Mouse (Mus musculus) thymus, adult 2 months (tissue): ENCODE measurements around the gene Zfyve28.

Experiments
- CTCF ChIP-seq: fragments of 200-500 bp; IDR thresholded peaks from 2 replicates; pipeline ENCODE4 v1.5.1; 2012; ENCODE audit warnings: mild to moderate bottlenecking, control low read depth, low read length, moderate library complexity, borderline replicate concordance; ENCODE audit not compliant: control insufficient read depth, poor library complexity, insufficient read depth; ENCODE audit errors: extremely low read depth
- POLR2A ChIP-seq: fragments of 200-500 bp; IDR thresholded peaks from 2 replicates; pipeline ENCODE4 v1.6.1; 2012; ENCODE audit warnings: mild to moderate bottlenecking, low read length, control low read depth, moderate library complexity; ENCODE audit not compliant: control insufficient read depth, poor library complexity, insufficient read depth; ENCODE audit errors: extremely low read depth

- no peak for TF ChIP-seq POLR2A
- TF ChIP-seq CTCF = peak; percentile 84; the same call in 1 of the 2 replicates
Observed at GRCm38 (mm10) chr5:34235898-34236420, 52.3 kb downstream of the Zfyve28 start.
